Mouse (Mus musculus) 416B (cell line): ENCODE results near the gene Coq8b.

ENCODE experiments used
- DNase-seq: peaks from one replicate; pipeline ENCODE4 v3.0.0; 2011; ENCODE audit warnings: low read depth

Gene Coq8b

DNA sequence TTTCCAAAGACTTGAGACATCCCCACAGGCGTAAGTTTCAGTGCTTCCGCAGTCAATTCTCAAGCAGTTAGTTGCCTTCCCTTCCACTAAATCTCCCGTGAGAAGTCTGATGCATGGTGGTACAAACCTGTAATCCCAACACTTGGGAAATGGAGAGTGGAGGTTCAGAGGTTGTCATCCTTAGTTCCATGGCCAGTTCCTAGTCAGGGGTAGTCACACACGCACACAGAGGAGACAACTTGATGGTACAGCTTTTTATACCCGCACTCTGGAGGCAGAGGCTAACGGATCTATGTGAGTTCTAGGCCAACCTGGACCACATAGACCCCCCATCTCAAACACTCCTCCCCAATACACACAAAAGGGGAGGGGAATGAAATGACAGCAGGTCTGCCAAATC, 4.0 kb upstream of the Coq8b start:
- DNase-seq: no peak

DNA sequence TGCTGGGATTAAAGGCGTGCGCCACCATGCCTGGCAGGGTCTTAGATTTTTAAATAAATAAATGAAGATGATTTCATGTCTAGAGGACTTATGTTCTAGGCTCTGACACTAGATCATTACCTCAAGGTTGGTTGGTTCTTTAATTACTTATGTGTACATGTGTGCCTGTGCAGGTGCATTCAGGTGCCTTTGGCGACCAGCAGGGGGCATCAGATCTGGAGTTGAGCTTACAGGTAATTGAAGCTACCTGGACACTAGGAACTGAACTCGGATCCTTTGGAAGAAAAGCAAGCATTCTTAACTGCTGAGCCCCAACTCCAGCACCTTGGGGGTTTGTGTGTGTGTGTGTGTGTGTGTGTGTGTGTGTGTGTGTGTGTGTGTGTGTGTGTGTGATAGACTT, 2.0 kb upstream of the Coq8b start:
- DNase-seq: no peak

DNA sequence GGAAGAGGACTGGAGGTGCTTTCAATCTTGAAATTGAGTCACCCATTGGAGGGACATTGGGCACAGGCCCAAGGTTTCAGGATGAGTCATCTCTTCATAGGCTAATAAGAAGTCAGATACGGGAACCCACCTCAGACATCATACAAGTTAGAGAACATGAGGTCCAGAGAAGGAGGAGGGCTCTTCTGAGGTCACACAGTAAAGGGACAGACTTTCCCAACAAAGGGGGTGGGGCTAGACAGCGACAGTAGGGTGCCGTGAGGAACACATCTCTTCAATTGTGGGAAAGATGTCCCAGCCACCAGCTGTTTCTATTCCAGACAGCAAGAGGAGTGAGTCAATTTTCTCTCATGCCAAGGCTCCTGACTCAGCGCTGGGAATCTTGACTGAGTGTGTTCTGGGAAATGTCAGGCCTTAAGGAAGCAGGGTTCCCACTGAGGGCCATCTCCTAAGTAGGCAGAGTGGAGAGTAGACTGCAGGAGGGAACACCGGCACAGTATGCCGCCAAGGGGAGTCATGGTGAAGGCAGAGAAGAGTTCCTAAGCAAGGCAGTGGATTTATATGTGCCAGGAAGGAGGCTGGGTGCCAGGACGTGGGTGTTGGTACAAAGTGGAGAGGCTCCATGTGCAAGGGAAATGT, 1.0 kb upstream of the Coq8b start:
- DNase-seq: peak; percentile 85

DNA sequence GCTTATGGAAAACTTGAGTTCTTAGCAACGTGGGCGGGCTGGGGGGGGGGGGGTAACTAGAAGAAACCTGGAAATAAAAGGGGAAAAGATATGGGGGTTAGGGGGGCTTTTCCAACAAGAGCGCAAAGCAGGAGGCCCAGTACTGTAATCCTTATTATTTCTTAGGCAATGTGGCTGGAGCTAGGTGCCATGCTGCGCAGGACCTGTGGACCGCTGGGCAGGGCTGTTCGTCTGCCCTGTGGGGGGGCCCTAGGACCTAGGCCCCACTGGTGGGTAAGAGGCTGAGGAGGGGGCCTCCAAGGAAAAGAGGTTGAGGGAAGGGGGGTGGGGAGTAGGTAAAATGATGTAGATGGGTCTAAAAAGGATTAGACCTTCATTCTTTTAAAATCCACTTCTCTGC, 477 bp downstream of the Coq8b start:
- DNase-seq: no peak

DNA sequence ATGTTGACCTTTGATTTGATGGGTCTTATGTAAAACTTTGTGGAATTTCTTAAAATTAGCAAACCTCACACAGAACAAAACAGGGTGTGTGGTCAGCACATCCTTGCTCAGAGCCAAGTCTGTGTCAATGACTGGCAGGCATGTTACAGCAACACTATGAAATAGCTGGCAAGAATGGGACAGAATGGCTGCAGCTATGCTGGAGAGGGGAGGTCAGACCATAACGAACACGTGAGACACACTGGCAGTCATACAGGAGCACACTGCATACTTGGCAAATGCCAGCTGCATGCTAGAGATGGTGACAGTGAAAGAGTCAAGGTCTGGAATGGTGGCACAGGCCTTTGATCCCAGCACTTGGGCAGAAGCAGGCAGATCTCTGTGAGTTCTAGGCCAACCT, 2.9 kb downstream of the Coq8b start:
- no peak for DNase-seq

DNA sequence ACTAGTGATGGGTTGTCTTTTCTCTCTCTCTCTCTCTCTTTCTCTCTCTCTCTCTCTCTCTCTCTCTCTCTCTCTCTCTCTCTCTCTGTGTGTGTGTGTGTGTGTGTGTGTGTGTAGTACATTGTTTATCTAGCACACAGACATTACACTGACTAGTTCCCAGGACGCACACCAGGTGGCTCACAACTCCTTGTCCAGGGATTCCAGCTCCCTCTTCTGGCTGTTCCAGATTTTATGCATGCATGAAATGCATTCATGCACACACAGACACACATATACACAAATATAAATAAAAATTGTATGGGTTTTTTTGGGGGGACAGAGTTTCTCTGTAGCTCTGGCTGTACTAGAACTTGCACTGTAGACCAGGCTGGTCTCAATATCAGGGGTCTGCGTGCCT, 4.7 kb downstream of the Coq8b start:
- DNase-seq: peak; percentile 31

DNA sequence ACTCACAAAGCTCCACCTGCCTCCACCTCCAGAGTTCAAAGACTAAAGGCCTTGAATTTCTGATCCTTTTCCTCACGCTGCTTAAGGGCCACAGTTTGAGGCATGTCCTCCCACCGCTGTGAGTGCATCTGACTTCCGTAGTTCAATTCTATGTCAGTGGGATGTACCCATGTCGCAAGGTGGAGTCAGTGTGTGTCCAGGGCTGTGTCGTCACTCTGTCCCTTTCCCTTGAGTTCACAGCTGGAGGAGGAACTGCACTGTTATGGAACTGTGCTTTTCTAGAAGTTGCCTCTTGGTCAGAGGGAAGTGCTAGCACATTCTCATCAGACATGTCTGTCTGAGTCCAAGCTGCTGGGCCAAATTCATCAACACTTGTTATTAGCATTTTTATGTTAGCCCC, 5.7 kb downstream of the Coq8b start:
- peak; percentile 40 for DNase-seq

DNA sequence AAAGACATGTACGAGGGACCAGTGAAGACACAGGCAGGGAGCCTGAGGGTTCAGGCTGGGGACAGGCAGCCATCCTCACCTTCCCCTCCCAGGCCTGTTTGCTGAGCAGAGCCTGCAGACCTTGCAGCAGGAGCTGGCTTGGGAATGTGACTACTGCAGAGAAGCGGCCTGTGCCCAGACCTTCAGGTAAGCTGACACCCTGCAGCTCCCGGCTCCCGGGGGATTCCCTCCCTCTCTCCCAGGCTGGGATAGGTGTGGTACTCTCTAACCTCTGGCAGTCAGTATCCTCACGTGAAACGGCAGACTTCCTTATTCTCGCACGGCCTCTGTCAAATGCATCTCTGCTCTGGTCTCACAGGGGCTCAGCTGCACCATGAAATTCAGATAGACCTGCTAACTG, 10.4 kb downstream of the Coq8b start:
- DNase-seq: no peak

DNA sequence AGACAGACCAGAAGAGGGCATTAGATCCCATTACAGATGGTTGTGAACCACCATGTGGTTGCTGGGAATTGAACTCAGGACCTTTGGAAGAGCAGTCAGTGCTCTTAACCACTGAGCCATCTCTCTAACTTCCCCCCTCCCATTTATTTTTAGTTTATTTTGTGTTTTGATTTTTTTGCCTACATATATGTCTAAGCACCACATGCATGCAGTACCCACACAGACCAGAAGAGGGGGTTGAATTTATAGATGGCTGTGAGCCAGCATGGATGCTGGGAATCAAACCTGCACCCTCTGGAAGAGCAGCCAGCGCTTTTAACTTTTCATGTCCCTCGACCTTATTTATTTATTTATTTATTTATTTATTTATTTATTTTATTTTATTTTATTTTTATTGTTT, 11.3 kb downstream of the Coq8b start:
- peak; percentile 47 for DNase-seq

DNA sequence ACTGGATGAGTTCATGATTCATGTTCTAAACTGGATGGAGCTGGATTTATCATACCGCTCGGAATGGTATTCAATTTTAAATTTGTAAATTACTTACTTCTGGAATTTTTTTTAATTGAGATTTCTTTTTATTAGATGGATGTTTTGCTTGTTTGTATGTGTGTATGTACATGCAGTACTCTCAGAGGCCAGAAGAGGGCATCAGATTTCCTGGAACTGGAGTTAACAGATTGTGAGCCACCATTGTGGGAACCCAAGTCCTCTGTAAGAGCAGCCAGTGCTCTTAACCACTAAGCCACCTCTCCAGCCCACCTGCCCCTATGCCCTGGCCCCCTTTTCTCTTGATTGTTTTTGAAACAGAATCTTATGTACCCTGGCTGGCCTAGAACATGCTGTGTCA, 16.3 kb downstream of the Coq8b start:
- peak; percentile 70 for DNase-seq

DNA sequence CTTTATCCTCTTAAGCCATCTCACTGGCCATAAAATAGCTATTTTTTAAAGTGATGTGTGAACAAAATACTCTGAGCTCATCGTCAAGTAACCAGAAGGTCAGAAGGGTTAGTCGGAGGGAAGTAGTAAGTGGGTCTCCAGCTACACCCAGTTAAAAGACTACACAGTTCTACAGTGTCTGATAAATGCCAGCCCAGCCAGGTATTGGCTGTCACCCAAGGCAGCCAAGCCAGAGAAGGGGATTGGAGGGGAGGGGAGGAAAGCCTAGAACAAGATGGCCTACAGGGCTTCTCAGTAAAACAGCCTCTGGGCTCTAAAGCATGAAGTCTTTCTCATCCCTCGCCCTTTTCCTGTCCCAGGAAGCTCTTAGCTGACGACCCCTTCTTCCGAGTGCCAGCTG, 17.1 kb downstream of the Coq8b start:
- DNase-seq: no peak

DNA sequence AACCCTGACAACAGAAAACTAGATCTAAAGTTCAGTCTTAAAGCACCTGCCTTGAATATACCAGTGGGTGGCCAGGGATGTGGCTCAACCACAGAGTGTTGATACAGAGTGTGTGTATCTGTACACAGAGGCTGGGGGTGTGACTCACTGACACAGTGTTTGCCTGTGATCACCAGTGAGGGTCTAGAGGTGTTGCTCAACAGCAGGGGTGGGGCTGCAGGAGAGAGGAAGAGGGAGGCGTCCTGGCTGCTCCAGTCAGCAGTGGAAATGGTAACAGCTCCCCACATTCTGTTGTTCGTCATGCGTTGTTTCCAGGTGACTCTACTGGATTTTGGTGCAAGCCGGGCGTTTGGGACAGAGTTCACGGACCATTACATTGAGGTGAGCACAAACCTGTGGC, 19.1 kb downstream of the Coq8b start:
- DNase-seq: peak; percentile 96

DNA sequence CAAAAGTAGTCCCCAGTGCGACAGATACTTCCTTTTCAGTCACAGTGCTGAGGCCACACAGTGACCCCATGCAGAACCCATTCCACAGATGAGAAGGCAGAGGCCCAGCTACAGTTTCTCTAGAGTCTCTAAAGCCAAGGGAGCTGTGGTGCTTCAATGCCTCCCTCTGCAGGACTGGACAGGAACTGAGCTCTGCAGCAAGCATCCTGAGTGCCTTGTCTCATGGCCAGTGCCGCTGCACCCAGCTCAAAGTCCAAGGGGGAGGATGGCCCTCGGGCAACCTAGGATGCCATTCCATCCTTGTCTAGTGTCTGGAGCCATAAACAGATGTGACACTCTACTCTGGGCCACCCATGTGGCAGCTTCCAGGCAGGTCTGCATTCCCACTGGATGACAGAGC, 22.9 kb downstream of the Coq8b start:
- peak; percentile 43 for DNase-seq

DNA sequence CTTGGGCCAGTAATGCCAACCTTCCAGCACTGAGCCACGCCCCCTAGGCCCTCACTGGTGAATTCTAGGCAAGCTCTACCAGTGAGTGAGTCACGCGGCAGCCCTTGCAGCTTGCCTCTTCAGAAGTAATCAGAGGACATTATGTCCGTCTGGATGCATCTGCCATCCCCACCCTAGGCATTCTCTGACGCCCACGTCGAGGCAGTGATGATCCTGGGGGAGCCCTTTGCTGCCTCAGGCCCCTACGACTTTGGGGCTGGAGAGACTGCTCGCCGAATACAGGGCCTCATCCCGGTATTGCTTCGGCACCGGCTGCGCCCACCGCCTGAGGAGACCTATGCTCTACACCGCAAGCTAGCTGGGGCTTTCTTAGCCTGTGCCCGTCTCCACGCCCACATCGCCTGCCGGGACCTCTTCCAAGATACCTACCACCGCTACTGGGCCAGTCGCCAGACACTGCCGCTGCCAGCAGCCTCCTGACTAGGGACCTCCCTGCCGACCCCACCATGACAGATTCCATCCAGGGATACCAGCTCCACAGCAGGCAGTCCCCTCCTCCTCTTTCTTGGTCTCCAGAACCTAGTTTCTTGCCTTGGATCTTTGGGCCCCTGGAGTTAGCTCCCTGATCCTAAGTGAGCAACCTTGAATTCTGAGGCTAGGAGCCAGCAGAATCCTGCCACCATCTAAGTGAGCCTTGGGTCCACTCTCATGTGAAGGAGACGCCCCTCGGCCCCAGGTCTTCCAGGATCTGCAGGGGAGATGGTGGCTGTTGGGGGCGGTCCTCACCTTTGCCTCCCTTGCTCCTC, 24.4 kb downstream of the Coq8b start:
- DNase-seq: peak; percentile 27

DNA sequence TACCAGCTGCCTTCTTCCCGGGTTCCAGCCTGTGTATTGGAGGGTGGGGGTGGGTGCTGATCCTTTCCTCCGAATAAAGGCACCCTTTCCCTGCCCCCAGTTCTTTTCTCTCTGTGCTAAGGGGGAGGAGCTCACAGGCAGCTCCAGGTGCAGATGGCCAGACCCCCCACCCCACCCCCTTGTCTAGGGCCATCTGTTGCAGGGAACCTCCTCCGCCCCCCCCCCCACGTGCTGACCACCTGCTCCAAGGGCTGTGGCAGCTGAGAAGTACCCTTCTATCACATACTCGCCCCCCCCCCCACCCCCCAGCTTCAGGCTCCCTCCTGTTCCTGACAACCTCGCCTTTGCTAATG, 25.0 kb downstream of the Coq8b start:
- DNase-seq: no peak

DNA sequence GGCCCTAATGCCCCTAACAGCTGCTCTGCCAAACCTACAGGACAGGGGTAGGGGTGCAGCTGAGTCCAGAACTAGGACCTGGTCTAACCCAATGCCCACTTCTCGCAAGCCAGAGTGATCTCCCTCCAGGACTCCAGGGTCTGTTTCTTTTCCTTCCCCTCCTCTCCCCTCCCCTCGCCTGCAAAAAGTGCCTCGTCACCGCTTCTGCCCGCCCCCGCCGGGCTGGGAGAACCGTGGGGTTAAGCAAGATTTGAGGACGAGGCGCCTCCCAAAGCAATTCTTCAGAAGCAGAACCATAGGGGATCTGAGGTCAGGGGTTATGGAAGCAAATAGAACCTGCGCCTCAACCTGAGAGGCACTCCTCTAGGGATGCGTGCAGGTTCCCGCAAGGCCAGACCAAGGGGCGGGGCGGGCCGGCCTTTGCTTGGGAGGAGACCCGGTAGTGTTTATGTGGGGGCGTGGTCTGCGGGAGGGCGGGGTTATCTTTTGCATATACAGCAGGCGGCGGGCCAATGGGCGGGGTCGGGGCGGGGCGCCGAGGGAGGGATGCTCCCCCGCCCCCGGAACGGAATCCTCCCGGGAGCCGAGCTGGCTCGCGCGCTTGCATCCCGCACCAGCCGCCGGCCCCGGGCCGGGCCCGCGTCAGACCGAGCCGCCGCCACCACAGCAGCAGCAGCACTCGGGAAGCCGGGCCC, 25.5 kb downstream of the Coq8b start, which contains the start of gene Numbl:
Gene Numbl, plus strand, starts transcription at position 229 of the 695 bp plus-strand sequence.
- DNase-seq: peak; percentile 95

DNA sequence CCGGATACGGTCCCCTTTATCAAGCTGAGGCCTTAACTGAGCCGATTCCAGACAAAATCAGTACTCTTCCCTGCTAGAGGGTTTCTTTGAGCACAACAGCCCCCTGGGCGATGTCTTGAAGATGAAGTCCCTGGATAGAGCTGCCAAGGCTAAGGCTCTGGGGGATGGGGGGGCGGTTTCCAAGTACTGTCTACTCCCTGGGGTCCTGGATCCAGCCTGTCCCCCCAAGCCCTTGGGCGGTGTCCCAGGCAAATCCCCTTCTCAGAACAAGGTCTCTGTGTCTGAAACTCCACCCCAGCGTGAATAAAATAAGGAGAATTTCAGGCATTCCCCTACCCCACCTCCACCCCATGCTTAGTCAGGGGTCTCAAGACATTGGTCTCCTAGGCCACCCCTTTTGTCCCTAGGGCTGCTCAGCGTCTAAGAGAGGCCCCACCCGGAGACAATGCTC, 26.5 kb downstream of the Coq8b start:
- DNase-seq: peak; percentile 41

DNA sequence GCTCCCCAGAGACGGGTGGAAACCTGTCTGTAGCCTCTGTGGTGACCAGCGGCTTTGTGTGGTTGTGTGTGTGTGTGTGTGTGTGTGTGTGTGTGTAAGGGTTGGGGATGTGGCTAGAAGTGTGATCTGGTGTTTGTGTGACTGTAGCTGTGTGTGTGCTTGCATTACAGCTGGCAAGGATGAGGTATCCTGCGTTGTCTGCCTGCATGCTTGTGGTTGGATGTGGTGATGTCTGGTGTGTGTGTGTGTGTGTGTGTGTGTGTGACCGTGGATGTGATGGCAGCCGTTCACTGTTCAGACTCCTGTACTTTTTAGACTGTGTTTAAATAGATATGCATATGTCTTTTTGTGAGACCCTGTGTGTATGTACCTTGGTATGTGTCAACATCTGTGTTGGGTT, 26.9 kb downstream of the Coq8b start:
- peak; percentile 71 for DNase-seq

DNA sequence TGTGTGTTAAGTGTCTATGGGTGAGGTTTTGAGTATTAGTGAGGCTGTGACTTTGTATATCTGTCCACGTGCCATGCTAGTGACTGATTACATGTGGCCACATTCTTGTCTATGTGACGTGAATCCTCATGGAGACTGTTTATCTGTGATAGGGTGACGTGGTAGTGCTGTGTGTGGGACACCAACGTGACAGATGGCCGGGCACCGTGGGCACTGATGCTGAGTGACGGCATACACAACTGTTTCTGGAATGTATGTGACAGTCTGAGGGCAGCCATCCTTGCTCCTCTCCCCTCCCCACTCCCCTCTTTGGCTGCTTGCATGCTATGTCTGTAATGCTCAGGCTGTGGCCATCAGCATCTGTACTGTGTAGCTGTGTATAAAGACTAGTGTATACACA, 28.0 kb downstream of the Coq8b start:
- no peak for DNase-seq

DNA sequence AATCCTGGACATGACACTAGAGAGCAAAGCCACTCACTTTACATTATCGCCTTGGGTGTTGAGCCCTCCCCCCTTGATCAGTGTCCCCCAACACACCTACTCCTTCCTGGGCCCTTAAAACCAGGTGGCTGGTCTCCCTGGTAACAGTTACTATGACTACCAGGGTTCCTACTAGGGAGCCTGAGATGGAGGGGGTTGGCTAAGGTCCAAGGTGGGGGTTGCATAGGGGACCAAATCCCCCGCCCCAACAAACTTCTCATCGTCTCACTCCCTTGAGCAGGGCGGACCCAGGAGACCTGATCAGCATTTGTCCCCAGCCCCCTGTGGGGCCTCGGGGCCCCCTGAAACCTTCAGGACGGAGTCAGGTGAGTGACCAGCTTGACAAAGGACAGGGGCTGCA, 29.1 kb downstream of the Coq8b start:
- no peak for DNase-seq

DNA sequence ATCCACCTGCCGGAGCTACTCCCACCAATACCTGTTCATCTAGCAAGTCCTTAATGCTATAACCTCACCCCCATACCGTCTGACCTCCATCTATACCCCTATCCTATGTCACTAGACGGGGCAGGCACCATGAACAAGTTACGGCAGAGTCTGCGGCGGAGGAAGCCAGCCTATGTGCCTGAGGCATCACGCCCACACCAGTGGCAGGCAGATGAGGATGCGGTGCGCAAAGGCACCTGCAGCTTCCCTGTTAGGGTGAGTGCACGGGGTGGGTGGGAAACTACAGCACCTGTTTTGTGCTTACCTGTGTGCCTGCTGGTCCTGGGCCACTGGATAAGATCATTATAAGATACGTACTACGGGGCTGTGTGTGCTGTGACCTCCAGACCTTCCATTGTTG, 31.9 kb downstream of the Coq8b start:
- no peak for DNase-seq

DNA sequence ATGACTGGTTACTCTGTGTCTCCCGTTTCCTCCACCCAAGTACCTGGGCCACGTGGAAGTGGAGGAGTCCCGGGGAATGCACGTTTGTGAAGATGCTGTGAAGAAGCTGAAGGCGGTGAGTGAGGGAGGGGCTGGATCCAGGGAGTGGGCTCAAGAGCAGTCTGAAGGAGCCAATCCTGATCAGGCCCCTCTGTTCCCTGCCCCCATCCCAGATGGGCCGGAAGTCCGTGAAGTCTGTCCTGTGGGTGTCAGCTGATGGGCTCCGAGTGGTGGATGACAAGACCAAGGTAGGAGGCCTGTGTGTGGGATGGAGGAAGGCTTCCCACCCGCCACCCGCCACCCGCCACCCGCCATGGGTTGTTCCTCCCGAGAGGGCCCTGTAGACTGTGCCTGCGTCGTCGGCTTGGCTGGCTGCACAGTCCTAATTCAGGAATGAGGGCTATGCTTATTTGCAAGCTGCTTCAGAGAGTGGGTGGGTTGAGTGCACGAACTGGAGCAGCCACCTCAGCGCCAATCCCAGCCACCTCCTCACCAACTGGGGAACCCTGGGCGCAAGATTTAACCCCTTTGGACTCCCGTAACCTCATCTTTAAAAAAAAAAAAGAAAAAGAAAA, 33.8 kb downstream of the Coq8b start:
- no peak for DNase-seq

DNA sequence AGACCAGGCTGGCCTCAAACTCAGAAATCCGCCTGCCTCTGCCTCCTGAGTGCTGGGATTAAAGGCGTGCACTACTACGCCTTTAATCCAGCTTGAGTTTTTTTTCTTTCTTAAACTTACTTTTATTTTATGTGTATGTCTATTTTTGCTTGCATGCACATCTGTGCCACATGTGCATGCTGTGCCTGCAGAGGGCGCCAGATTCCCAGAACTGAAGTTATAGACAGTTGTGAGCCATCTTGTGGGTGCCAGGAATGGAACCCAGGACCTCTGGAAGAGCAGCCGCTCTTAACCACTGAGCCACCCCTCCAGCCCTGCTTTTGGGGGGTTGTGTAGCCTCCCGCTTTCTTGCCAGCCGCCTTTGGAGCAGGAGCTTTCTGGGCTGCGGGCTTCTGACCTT, 38.6 kb downstream of the Coq8b start:
- DNase-seq: no peak
